Mouse (Mus musculus): ENCODE data around the gene Uqcrq. TPM values are rescaled to one million over a fixed set of nuclear protein-coding genes. Genes with fewer than 3 reads are reported as not detected.
A peak's percentile ranks its signal among the peaks of the same experiment; 100 is the strongest.
"Not testable (repeated sequence)": the region's sequence is repeated elsewhere in the genome, so short reads cannot be mapped to it uniquely, and the experiment has no call there.

Gene Uqcrq
- polyA plus RNA-seq, 1 experiment from 2014 or later: 1,029 TPM

GRCm38 (mm10) chr11:53436338-53436737 lies 5.7 kb upstream of the Uqcrq start:
- ATAC-seq: no peak
- no peaks in the 10 kb centered on the region for H3K27me3 ChIP-seq (replicated peaks; ENCODE audit: control insufficient read depth, insufficient read depth, low read length)
- 85% methylated on average over 6 of the region's 6 CpGs for WGBS

GRCm38 (mm10) chr11:53435504-53435903 lies 4.9 kb upstream of the Uqcrq start:
- ATAC-seq: no peak
- 83% methylated on average over 8 of the region's 8 CpGs for WGBS

More at GRCm38 (mm10) chr11:53436338-53436737, 5.7 kb upstream of the Uqcrq start:
- no peak overlapping the region for H3K4me2 ChIP-seq (ENCODE audit: low read depth, low read length)
- H3K4me1 ChIP-seq (ENCODE audit: control insufficient read depth, insufficient read depth, low read length): peaks cover 2% of the 10 kb centered on the region; the same call in 1 of the 2 replicates
- no peaks in the 10 kb centered on the region for H3K9me3 ChIP-seq (ENCODE audit: control insufficient read depth, low read length)
- H3K9ac ChIP-seq (ENCODE audit: low read depth, low read length): no peak overlapping the region
- no peak overlapping the region for H3K4me3 ChIP-seq (ENCODE audit: low read length)
- no peak overlapping the region; the same call in 1 of the 2 replicates for H3K27ac ChIP-seq (ENCODE audit: low read length)
- H3K36me3 ChIP-seq (ENCODE audit: control insufficient read depth, insufficient read depth, low read length): no peaks in the 10 kb centered on the region

GRCm38 (mm10) chr11:53433057-53433456 lies 2.4 kb upstream of the Uqcrq start:
- no peak overlapping the region for H3K4me3 ChIP-seq (ENCODE audit: low read length)
- no peak overlapping the region for H3K27ac ChIP-seq (ENCODE audit: low read length)
- no peak for ATAC-seq
- whole genome bisulfite sequencing: 53% methylated on average over 6 of the region's 6 CpGs
- no peaks in the 10 kb centered on the region for H3K9me3 ChIP-seq (ENCODE audit: control insufficient read depth, low read length)
- peaks cover 3% of the 10 kb centered on the region; the same call in 1 of the 2 replicates for H3K4me1 ChIP-seq (ENCODE audit: control insufficient read depth, insufficient read depth, low read length)
- no peaks in the 10 kb centered on the region for H3K27me3 ChIP-seq (replicated peaks; ENCODE audit: control insufficient read depth, insufficient read depth, low read length)
- peaks cover 7% of the 10 kb centered on the region for H3K36me3 ChIP-seq (ENCODE audit: control insufficient read depth, insufficient read depth, low read length)
- H3K4me2 ChIP-seq (ENCODE audit: low read depth, low read length): no peak overlapping the region
- H3K9ac ChIP-seq (ENCODE audit: low read depth, low read length): no peak overlapping the region

More at GRCm38 (mm10) chr11:53435504-53435903, 4.9 kb upstream of the Uqcrq start:
- peaks cover 3% of the 10 kb centered on the region; the same call in 1 of the 2 replicates for H3K4me1 ChIP-seq (ENCODE audit: control insufficient read depth, insufficient read depth, low read length)
- H3K9ac ChIP-seq (ENCODE audit: low read depth, low read length): no peak overlapping the region
- no peaks in the 10 kb centered on the region for H3K36me3 ChIP-seq (ENCODE audit: control insufficient read depth, insufficient read depth, low read length)
- no peak overlapping the region for H3K4me2 ChIP-seq (ENCODE audit: low read depth, low read length)
- H3K27me3 ChIP-seq (replicated peaks; ENCODE audit: control insufficient read depth, insufficient read depth, low read length): no peaks in the 10 kb centered on the region
- H3K27ac ChIP-seq (ENCODE audit: low read length): no peak overlapping the region
- no peak overlapping the region for H3K4me3 ChIP-seq (ENCODE audit: low read length)
- no peaks in the 10 kb centered on the region for H3K9me3 ChIP-seq (ENCODE audit: control insufficient read depth, low read length)

- Histone ChIP-seq H3K27ac (ENCODE audit: low read length) (peak overlapping the region; percentile 76), H3K9me3 (ENCODE audit: control insufficient read depth, low read length) (no peaks in the 10 kb centered on the region), H3K36me3 (ENCODE audit: control insufficient read depth, insufficient read depth, low read length) (peaks cover 7% of the 10 kb centered on the region), H3K4me3 (ENCODE audit: low read length) (peak overlapping the region; percentile 96), H3K9ac (ENCODE audit: low read depth, low read length) (peak overlapping the region; percentile 59), H3K4me2 (ENCODE audit: low read depth, low read length) (peak overlapping the region; percentile 67), H3K4me1 (ENCODE audit: control insufficient read depth, insufficient read depth, low read length) (peaks cover 3% of the 10 kb centered on the region; the same call in 1 of the 2 replicates), H3K27me3 (replicated peaks; ENCODE audit: control insufficient read depth, insufficient read depth, low read length) (no peaks in the 10 kb centered on the region)
- 12% methylated on average over 9 of the region's 9 CpGs for WGBS
- peak; percentile 51 for ATAC-seq
Measured at GRCm38 (mm10) chr11:53431347-53432056, 871 bp upstream of the Uqcrq start.

GRCm38 (mm10) chr11:53430300-53430669 lies 346 bp downstream of the Uqcrq start:
- peak; percentile 29 for ATAC-seq
- peak overlapping the region; percentile 85 for H3K27ac ChIP-seq (ENCODE audit: low read length)
- H3K4me2 ChIP-seq (ENCODE audit: low read depth, low read length): peak overlapping the region; percentile 58
- H3K9me3 ChIP-seq (ENCODE audit: control insufficient read depth, low read length): no peaks in the 10 kb centered on the region
- no peaks in the 10 kb centered on the region for H3K27me3 ChIP-seq (replicated peaks; ENCODE audit: control insufficient read depth, insufficient read depth, low read length)
- H3K4me3 ChIP-seq (ENCODE audit: low read length): peak overlapping the region; percentile 96
- under 1% methylated on average over 34 of the region's 34 CpGs for WGBS
- peak overlapping the region; percentile 92 for H3K9ac ChIP-seq (ENCODE audit: low read depth, low read length)
- peaks cover 6% of the 10 kb centered on the region; the same call in 1 of the 2 replicates for H3K4me1 ChIP-seq (ENCODE audit: control insufficient read depth, insufficient read depth, low read length)
- H3K36me3 ChIP-seq (ENCODE audit: control insufficient read depth, insufficient read depth, low read length): peaks cover 7% of the 10 kb centered on the region

GRCm38 (mm10) chr11:53429182-53429581 lies 1.4 kb downstream of the Uqcrq start:
- Histone ChIP-seq H3K27me3 (replicated peaks; ENCODE audit: control insufficient read depth, insufficient read depth, low read length) (no peaks in the 10 kb centered on the region), H3K4me1 (ENCODE audit: control insufficient read depth, insufficient read depth, low read length) (peaks cover 7% of the 10 kb centered on the region; the same call in 1 of the 2 replicates), H3K4me3 (ENCODE audit: low read length) (peak overlapping the region; percentile 96; the same call in 1 of the 2 replicates), H3K4me2 (ENCODE audit: low read depth, low read length) (peak overlapping the region; percentile 58), H3K36me3 (ENCODE audit: control insufficient read depth, insufficient read depth, low read length) (peaks cover 7% of the 10 kb centered on the region), H3K9me3 (ENCODE audit: control insufficient read depth, low read length) (no peaks in the 10 kb centered on the region), H3K9ac (ENCODE audit: low read depth, low read length) (peak overlapping the region; percentile 92), H3K27ac (ENCODE audit: low read length) (no peak overlapping the region)
- no peak for ATAC-seq

GRCm38 (mm10) chr11:53428716-53429057 lies 1.9 kb downstream of the Uqcrq start:
- H3K27ac ChIP-seq (ENCODE audit: low read length): 0 out of 2 replicates have a peak overlapping the region, but pooled peaks have one; percentile 18
- no peaks in the 10 kb centered on the region for H3K9me3 ChIP-seq (ENCODE audit: control insufficient read depth, low read length)
- 97% methylated on average over 5 of the region's 5 CpGs for WGBS
- ATAC-seq: no peak
- no peak overlapping the region for H3K4me2 ChIP-seq (ENCODE audit: low read depth, low read length)
- H3K9ac ChIP-seq (ENCODE audit: low read depth, low read length): no peak overlapping the region
- peaks cover 7% of the 10 kb centered on the region for H3K36me3 ChIP-seq (ENCODE audit: control insufficient read depth, insufficient read depth, low read length)
- H3K4me1 ChIP-seq (ENCODE audit: control insufficient read depth, insufficient read depth, low read length): peaks cover 7% of the 10 kb centered on the region; the same call in 1 of the 2 replicates
- no peak overlapping the region for H3K4me3 ChIP-seq (ENCODE audit: low read length)
- no peaks in the 10 kb centered on the region for H3K27me3 ChIP-seq (replicated peaks; ENCODE audit: control insufficient read depth, insufficient read depth, low read length)

- Histone ChIP-seq H3K27ac (ENCODE audit: low read length) (0 out of 2 replicates have a peak overlapping the region, but pooled peaks have one; percentile 18), H3K27me3 (replicated peaks; ENCODE audit: control insufficient read depth, insufficient read depth, low read length) (no peaks in the 10 kb centered on the region), H3K4me1 (ENCODE audit: control insufficient read depth, insufficient read depth, low read length) (peaks cover 7% of the 10 kb centered on the region; the same call in 1 of the 2 replicates), H3K36me3 (ENCODE audit: control insufficient read depth, insufficient read depth, low read length) (peaks cover 7% of the 10 kb centered on the region), H3K4me3 (ENCODE audit: low read length) (no peak overlapping the region), H3K4me2 (ENCODE audit: low read depth, low read length) (no peak overlapping the region), H3K9ac (ENCODE audit: low read depth, low read length) (no peak overlapping the region), H3K9me3 (ENCODE audit: control insufficient read depth, low read length) (no peaks in the 10 kb centered on the region)
- WGBS: 84% methylated on average over 3 of the region's 3 CpGs
- ATAC-seq: no peak
Measured at GRCm38 (mm10) chr11:53427993-53428715, 2.5 kb downstream of the Uqcrq start.

- not testable (repeated sequence) for H3K9me3 ChIP-seq (ENCODE audit: control insufficient read depth, low read length); H3K4me2 ChIP-seq (ENCODE audit: low read depth, low read length); H3K4me3 ChIP-seq (ENCODE audit: low read length); ATAC-seq; H3K27me3 ChIP-seq (replicated peaks; ENCODE audit: control insufficient read depth, insufficient read depth, low read length); H3K36me3 ChIP-seq (ENCODE audit: control insufficient read depth, insufficient read depth, low read length); H3K9ac ChIP-seq (ENCODE audit: low read depth, low read length); H3K27ac ChIP-seq (ENCODE audit: low read length); H3K4me1 ChIP-seq (ENCODE audit: control insufficient read depth, insufficient read depth, low read length)
- WGBS: 85% methylated on average over 3 of the region's 3 CpGs
Measured at GRCm38 (mm10) chr11:53426914-53427313, 3.7 kb downstream of the Uqcrq start.
